Mouse (Mus musculus) stomach, embryonic 14.5 days (tissue): ENCODE results near the gene Fthl17b. TPM values are rescaled to one million over a fixed set of nuclear protein-coding genes. Genes with fewer than 3 reads are reported as not detected.
"Not testable (repeated sequence)": the region's sequence is repeated elsewhere in the genome, so short reads cannot be mapped to it uniquely, and the experiment has no call there.

Experiments used
- ATAC-seq: fragments of 200-750 bp; cut with Nextera tagmentation; 2 replicates; pipeline ENCODE4 v1.8.0; 2017; ENCODE audit warnings: low read depth, moderate TSS enrichment; ENCODE audit not compliant: insufficient number of reproducible peaks, insufficient read depth, low FRiP score
- H3K27ac ChIP-seq: fragments of 300-500 bp; sonication (generic); 2 replicates; pipeline ENCODE4 v1.5.1; 2014; ENCODE audit warnings: mild to moderate bottlenecking, low read length, moderate library complexity, mixed read lengths
- H3K27me3 ChIP-seq: fragments of 300-500 bp; sonication (generic); 2 replicates; pipeline ENCODE4 v1.6.1; 2014; ENCODE audit warnings: low read length, control low read depth, mixed read lengths; ENCODE audit not compliant: control insufficient read depth, insufficient read depth
- H3K36me3 ChIP-seq: fragments of 300-500 bp; sonication (generic); 2 replicates; pipeline ENCODE4 v1.6.1; 2014; ENCODE audit warnings: mild to moderate bottlenecking, control low read depth, low read length, moderate library complexity, mixed read lengths; ENCODE audit not compliant: control insufficient read depth, insufficient read depth
- H3K4me1 ChIP-seq: fragments of 300-500 bp; sonication (generic); 2 replicates; pipeline ENCODE4 v1.6.1; 2014; ENCODE audit warnings: low read length, control low read depth, mixed read lengths; ENCODE audit not compliant: control insufficient read depth, insufficient read depth
- H3K4me2 ChIP-seq: fragments of 300-500 bp; sonication (generic); replicated peaks from 2 replicates; pipeline ENCODE4 v1.6.1; 2014; ENCODE audit warnings: low read depth, low read length, control low read depth
- H3K4me3 ChIP-seq: fragments of 300-500 bp; sonication (generic); 2 replicates; pipeline ENCODE4 v1.5.1; 2014; ENCODE audit warnings: low read depth, low read length, control low read depth
- H3K9ac ChIP-seq: fragments of 300-500 bp; sonication (generic); replicated peaks from 2 replicates; pipeline ENCODE4 v1.6.1; 2014; ENCODE audit warnings: low read depth, mild to moderate bottlenecking, control low read depth, low read length, moderate library complexity, mixed read lengths
- H3K9me3 ChIP-seq: fragments of 300-500 bp; sonication (generic); 2 replicates; pipeline ENCODE4 v1.6.1; 2016; ENCODE audit warnings: low read depth, low read length, control low read depth; ENCODE audit not compliant: control insufficient read depth
- WGBS: fragments of 180-500 bp; shearing (Covaris S2); extraction: QIAGEN DNeasy Blood & Tissue Kit; methylation state at CpG from one replicate; pipeline ENCODE4 v1.1.7; 2014; 5-methylcytosine and 5-hydroxymethylcytosine counted together
- polyA plus RNA-seq: library from polyadenylated mRNA; unstranded; fragments of >200 nt; fragmentation: Nextera tagmentation; extraction: Ambion mirVana; gene quantifications from 2 replicates; pipeline ENCODE4 v1.2.1, GENCODE M21; 2014

Gene Fthl17b
- not detected in 2 replicates for polyA plus RNA-seq

GRCm38 (mm10) chrX:8962875-8963274, at the start of gene Fthl17b:
Gene Fthl17b, minus strand, starts transcription at chrX:8962975.
- not testable (repeated sequence) for H3K4me1 ChIP-seq, H3K27ac ChIP-seq, ATAC-seq, H3K9me3 ChIP-seq, H3K27me3 ChIP-seq, H3K4me3 ChIP-seq, H3K4me2 ChIP-seq, H3K36me3 ChIP-seq, H3K9ac ChIP-seq
- 88% methylated on average over 4 of the region's 11 CpGs for WGBS

GRCm38 (mm10) chrX:8986655-8987054, 23.9 kb upstream of the Fthl17b start, which contains the start of gene Fthl17d:
Gene Fthl17d, minus strand, starts transcription at chrX:8986755.
- not testable (repeated sequence) for H3K4me1 ChIP-seq, H3K4me3 ChIP-seq, H3K27me3 ChIP-seq, H3K9ac ChIP-seq, H3K36me3 ChIP-seq, ATAC-seq, H3K4me2 ChIP-seq, H3K9me3 ChIP-seq, H3K27ac ChIP-seq
- WGBS = no CpG with 5 or more reads among the region's 9 CpGs

GRCm38 (mm10) chrX:8976459-8976858, 13.7 kb upstream of the Fthl17b start, which contains the start of gene Fthl17c:
Gene Fthl17c, minus strand, starts transcription at chrX:8976559.
- H3K4me2 ChIP-seq, H3K27ac ChIP-seq, H3K27me3 ChIP-seq, H3K4me1 ChIP-seq, H3K9me3 ChIP-seq, H3K9ac ChIP-seq, ATAC-seq, H3K36me3 ChIP-seq, H3K4me3 ChIP-seq: not testable (repeated sequence)
- WGBS = no CpG with 5 or more reads among the region's 11 CpGs

- H3K9me3 ChIP-seq, H3K36me3 ChIP-seq, ATAC-seq, H3K9ac ChIP-seq, H3K27ac ChIP-seq, H3K27me3 ChIP-seq, H3K4me2 ChIP-seq, H3K4me1 ChIP-seq, H3K4me3 ChIP-seq: not testable (repeated sequence)
- 42% methylated on average over 4 of the region's 4 CpGs for WGBS
Measured at GRCm38 (mm10) chrX:8964618-8965017, 1.8 kb upstream of the Fthl17b start.

- not testable (repeated sequence) for H3K9me3 ChIP-seq, H3K36me3 ChIP-seq, H3K4me1 ChIP-seq, H3K27me3 ChIP-seq, H3K4me2 ChIP-seq, ATAC-seq, H3K4me3 ChIP-seq, H3K27ac ChIP-seq, H3K9ac ChIP-seq
- WGBS = 17% methylated on average over 7 of the region's 7 CpGs
Measured at GRCm38 (mm10) chrX:8948130-8948805, 14.5 kb downstream of the Fthl17b start.

- Histone ChIP-seq H3K4me2 (no peak overlapping the region), H3K4me1 (no peaks in the 10 kb centered on the region), H3K36me3 (no peaks in the 10 kb centered on the region), H3K27me3 (no peaks in the 10 kb centered on the region), H3K27ac (no peak overlapping the region), H3K9me3 (no peaks in the 10 kb centered on the region), H3K9ac (no peak overlapping the region), H3K4me3 (no peak overlapping the region)
- ATAC-seq = peak; percentile 79
- WGBS = 62% methylated on average over 8 of the region's 8 CpGs
Measured at GRCm38 (mm10) chrX:8944041-8944440, 18.7 kb downstream of the Fthl17b start.

- Histone ChIP-seq H3K9ac (no peak overlapping the region), H3K4me2 (no peak overlapping the region), H3K36me3 (no peaks in the 10 kb centered on the region), H3K4me3 (no peak overlapping the region), H3K4me1 (no peaks in the 10 kb centered on the region), H3K9me3 (no peaks in the 10 kb centered on the region), H3K27me3 (no peaks in the 10 kb centered on the region), H3K27ac (no peak overlapping the region)
- WGBS = 33% methylated on average over 4 of the region's 4 CpGs
- ATAC-seq = no peak
Measured at GRCm38 (mm10) chrX:8927308-8927707, 35.5 kb downstream of the Fthl17b start.

GRCm38 (mm10) chrX:8921813-8922607, 40.8 kb downstream of the Fthl17b start:
- H3K9me3 ChIP-seq = no peaks in the 10 kb centered on the region
- H3K4me3 ChIP-seq = no peak overlapping the region
- no peak overlapping the region for H3K9ac ChIP-seq
- ATAC-seq = no peak
- H3K27ac ChIP-seq = no peak overlapping the region
- H3K4me1 ChIP-seq = no peaks in the 10 kb centered on the region
- no peaks in the 10 kb centered on the region for H3K36me3 ChIP-seq
- H3K27me3 ChIP-seq = no peaks in the 10 kb centered on the region
- no peak overlapping the region for H3K4me2 ChIP-seq
- 54% methylated on average over 9 of the region's 9 CpGs for WGBS
